Mouse (Mus musculus) left cerebral cortex, postnatal 25 days (tissue): ENCODE data around the gene Slc22a20. TPM values are rescaled to one million over a fixed set of nuclear protein-coding genes. Genes with fewer than 3 reads are reported as not detected.

ENCODE experiments used
- DNase-seq, 2 experiments: peaks; one replicate each; pipeline ENCODE4 v3.0.0; 2022; ENCODE audit warnings: low spot score in 2 of 2, mixed read lengths in 1 of 2
- intact Hi-C: fragments of 180-260 bp; cut with DNase I; formaldehyde crosslinking; loops from one replicate; pipeline ENCODE4 v1.15.1; 2025
- total RNA-seq, 2 experiments: library from RNA; stranded (reverse); gene quantifications; 2 replicates each; pipeline ENCODE4 v1.2.3; 2021

Slc22a20 gene
- total RNA-seq, 2 experiments from 2014 or later, result not detected

- DNase-seq, result no peak
- intact Hi-C loops, result loop anchor here (1.0 to 5.0 kb wide), 2 partner anchors 32 to 169 kb away; partner anchors contain the start of gene Cdc42ep2
These were observed 30.0 kb downstream of the Slc22a20 start for GRCm38 (mm10) chr19:5955704-5956670.

- intact Hi-C loops, result loop anchor here (5.0 kb wide), 1 partner anchor 168 kb away; no protein-coding TSS in a partner anchor
- no peak for DNase-seq
These were observed 31.0 kb downstream of the Slc22a20 start for GRCm38 (mm10) chr19:5954936-5955335.

DNA sequence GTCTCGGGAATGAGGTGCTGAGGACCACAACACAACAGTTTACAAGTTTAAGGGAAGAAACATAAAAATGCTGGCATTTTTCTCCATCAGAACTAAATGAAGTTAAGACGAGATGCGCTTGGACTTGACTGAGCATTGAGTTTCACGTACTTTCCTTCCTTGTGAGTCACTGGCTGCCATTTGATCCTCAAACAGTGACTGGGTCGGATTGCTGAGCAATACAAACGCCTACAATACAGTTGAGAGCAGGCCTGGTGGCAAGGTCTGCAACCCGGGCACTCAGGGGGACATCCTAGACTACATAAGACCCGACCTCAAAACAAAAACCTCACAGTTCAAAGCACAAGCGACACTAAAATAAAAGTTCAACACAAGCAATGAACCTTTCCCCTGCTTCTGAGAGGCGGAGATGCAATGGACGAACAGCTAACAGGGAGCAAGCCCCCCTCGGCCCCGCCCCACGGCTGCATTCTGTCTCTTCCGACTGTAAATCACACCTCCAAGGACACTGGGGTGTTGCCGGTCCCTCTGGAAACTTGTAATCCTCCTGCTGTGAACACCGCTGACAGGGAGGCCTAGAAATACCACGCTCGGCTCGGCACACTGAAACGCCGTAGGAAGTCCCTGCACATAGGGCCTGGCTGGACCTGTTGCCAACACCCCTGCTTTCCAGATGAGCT is 31.8 kb downstream of the Slc22a20 start:
- no peak for DNase-seq
- intact Hi-C loops, result no loop called here

DNA sequence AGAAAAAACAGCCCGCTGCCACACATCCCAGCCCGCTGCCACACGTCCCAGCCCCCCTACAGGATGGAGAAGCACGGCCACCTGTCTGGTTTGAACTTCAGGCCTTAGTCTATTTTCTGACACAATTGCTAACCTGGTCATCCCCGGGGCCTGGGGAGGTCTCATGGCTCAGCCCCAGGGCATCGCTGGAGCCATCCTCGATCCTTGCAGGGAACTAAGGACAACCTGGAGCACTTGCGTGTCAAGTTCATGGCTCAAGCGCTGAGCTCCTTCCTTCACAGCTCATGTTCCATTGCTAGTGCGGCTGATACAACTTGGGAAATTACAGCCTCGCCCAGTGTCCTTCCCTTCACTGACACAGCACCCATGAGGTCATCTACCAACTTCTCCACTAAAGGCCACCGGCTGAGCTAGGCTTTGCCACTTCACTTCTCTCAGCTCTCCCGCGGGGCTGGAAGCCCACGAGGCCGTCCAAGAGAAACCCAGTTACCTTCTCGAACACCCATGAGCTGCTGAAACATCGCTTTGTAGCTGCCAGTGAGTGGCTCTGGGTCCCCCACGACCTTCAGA is 32.7 kb downstream of the Slc22a20 start:
- intact Hi-C loops, result no loop called here
- no peak for DNase-seq

- DNase-seq, result no peak
- intact Hi-C loops, result no loop called here
These were observed 33.8 kb downstream of the Slc22a20 start for GRCm38 (mm10) chr19:5952071-5952691.

DNA sequence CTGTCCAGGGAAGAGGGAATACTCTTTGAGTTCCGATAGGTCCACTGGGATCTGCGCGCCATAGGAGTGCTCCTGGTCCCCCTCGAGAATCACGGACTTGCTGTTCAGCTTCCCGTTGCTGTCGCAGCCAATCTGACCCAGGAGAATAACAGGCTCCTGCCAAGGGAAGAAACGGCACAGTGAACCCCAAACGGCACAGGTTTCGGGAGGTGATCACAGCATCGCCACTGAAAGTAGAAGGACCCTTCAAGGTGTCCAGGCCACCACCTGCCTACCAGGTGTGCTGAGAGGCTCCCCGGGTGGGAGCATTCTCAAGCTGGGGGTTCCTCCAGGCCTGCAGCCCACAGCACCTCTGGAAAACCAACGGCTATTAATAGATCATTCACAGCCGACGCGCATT is 34.3 kb downstream of the Slc22a20 start:
- intact Hi-C loops, result no loop called here
- DNase-seq, result no peak

GRCm38 (mm10) chr19:5950218-5950617 is 35.7 kb downstream of the Slc22a20 start:
- DNase-seq, result no peak
- intact Hi-C loops, result no loop called here

- DNase-seq, result no peak
- intact Hi-C loops, result no loop called here
These were observed 40.1 kb downstream of the Slc22a20 start for GRCm38 (mm10) chr19:5945891-5946290.

DNA sequence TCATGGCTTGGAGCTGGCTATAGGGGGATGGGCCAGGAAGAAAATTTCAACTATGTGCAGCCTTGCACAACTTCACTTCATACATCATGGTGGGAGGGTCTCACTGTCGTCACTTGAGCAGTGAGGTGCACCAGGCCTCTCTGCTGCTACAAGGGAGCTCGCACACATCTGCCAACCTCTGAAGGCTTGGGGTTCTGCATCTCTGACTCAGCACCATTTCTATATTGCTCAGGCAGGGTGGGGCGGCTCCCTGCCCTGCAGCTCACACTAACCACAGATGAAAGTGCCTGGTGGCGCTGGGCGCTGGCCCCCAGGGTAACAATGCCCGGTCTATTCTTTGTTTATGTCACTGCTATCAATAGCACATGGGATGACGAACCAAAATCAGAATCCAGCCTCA is 40.9 kb downstream of the Slc22a20 start:
- DNase-seq, result peak in 1 of 2 experiments; percentile 30
- intact Hi-C loops, result no loop called here

DNA sequence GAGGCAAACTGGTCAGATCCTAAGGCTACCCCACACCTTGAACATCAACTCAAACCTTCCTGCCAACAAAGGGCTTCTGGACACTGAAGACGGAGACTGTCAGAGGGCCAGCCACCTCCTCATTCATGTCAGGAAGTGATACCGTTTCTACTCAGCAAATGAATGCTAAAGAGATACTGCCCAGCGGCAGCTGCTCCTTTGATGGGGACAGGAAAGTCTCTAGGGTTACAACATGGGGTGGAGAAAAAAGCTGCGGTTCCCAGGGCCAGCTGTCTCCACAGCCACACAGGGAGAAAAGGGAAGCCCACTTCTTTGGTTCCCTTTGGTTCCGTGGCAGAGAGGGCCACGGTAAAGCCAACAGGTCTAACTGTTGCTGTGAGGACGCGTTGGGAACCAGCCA is 41.8 kb downstream of the Slc22a20 start:
- intact Hi-C loops, result no loop called here

DNA sequence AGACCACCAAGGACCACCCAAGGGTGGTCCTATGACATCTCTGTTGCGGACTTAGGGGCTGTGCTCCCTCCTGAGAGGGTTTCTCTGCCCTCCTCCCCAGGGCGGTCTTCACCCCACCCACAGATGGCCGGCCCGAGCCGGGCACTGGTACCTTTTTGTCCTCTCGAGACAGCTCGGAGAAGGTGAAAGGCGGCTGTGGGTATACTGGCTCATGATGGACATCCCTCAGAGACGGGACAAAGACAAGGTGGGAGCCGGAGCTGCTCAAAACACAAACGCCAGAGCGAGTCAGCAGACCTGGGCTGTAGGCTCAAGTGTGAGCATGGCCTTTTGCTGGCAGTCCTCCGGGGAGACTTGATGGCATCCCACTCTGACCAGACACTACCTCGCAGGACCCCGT is 42.5 kb downstream of the Slc22a20 start:
- intact Hi-C loops, result no loop called here
- no peak for DNase-seq

More for the DNA sequence above, 41.8 kb downstream of the Slc22a20 start:
- DNase-seq, result no peak

- no peak for DNase-seq
- intact Hi-C loops, result no loop called here
These were observed 43.4 kb downstream of the Slc22a20 start for GRCm38 (mm10) chr19:5942581-5942980.

- intact Hi-C loops, result no loop called here
- DNase-seq, result no peak
These were observed 45.3 kb downstream of the Slc22a20 start for GRCm38 (mm10) chr19:5940656-5941055.

GRCm38 (mm10) chr19:5940173-5940572 is 45.8 kb downstream of the Slc22a20 start:
- peak in 1 of 2 experiments; percentile 26 for DNase-seq
- intact Hi-C loops, result no loop called here

GRCm38 (mm10) chr19:5939715-5940114 is 46.2 kb downstream of the Slc22a20 start:
- intact Hi-C loops, result no loop called here
- DNase-seq, result no peak

GRCm38 (mm10) chr19:5938516-5938915 is 47.4 kb downstream of the Slc22a20 start:
- intact Hi-C loops, result no loop called here
- no peak for DNase-seq

- intact Hi-C loops, result no loop called here
- no peak for DNase-seq
These were observed 48.0 kb downstream of the Slc22a20 start for GRCm38 (mm10) chr19:5937836-5938406.

DNA sequence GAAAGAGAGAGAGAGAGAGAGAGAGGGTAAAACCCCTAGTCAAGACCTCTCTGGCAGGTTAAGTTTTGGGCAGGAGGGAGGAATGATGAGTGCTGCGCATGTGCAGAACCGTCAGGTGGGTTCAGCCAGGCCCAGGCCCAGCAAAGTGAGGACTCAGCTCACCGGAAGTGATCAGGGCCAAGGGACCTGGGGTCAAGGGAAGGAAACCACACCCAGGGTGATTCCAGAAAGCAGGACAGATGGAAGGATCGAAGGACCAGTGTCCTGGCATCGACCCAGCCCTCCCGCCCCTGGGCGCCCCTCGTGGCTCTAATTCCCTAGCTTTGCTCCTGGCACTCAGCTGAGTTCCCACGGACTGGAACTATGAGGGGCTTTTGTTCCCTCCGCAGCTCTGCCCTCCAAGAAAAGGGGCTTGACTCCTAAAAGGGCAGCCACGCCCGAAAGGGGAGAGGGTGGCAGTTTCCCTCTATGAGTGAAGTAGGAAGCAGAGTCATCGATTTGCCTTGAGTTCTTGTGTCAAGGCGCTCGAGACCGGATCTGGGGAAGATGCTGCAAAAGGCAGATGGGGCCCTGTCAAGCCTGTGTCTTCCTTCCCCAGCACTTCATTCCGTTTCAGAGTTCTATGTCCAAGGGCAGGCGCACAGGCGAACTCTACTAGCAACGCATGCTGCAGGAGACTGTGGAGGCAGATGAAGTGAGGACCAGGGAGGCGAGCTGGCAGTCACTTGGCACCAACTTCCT is 48.7 kb downstream of the Slc22a20 start:
- intact Hi-C loops, result no loop called here
- DNase-seq, result no peak

DNA sequence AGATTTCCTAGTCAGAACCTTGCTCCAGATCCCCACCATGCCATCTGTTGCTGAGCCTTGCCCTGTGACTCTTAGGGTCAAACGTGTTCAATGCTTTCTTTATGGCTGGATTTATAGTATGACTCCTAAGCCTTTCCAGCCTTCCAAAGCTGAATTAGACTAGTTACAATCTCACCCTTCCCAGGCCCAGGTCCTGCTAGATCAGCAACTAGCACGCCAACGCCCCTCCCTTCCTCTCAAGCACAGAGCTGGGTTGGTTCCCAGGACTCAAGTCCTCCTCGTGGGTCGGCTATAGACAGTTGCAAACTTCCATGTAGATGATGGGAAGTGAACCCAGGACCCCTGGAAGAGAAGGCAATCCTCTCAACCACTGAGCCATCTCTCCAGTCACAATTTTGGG is 50.3 kb downstream of the Slc22a20 start:
- no peak for DNase-seq
- intact Hi-C loops, result no loop called here
